Mouse (Mus musculus): Measurements from ENCODE around the gene Gm5134. TPM values are rescaled to one million over a fixed set of nuclear protein-coding genes. Genes with fewer than 3 reads are reported as not detected.

The Gm5134 gene
- polyA plus RNA-seq, 1 experiment from 2014 or later, result not detected

- no peak for ATAC-seq
- peak overlapping the region; percentile 59 for H3K4me3 ChIP-seq (ENCODE audit: low read depth, low read length)
- no peaks in the 10 kb centered on the region for H3K27me3 ChIP-seq (replicated peaks; ENCODE audit: control insufficient read depth, insufficient read depth, low read length)
- H3K9ac ChIP-seq (ENCODE audit: low read depth, low read length), result peak overlapping the region; percentile 62
- peaks cover 12% of the 10 kb centered on the region for H3K36me3 ChIP-seq (ENCODE audit: control insufficient read depth, insufficient read depth)
- H3K4me1 ChIP-seq (replicated peaks; ENCODE audit: control insufficient read depth, insufficient read depth, low read length), result peaks cover 4% of the 10 kb centered on the region; the same call in 1 of the 2 replicates
- no peak for TF ChIP-seq CTCF (IDR thresholded peaks at IDR 0.05; ENCODE audit: low read depth)
- no peak overlapping the region; the same call in 1 of the 2 replicates for H3K27ac ChIP-seq (ENCODE audit: low read depth, low read length)
- H3K9me3 ChIP-seq (ENCODE audit: control insufficient read depth), result no peaks in the 10 kb centered on the region
- H3K4me2 ChIP-seq (replicated peaks; ENCODE audit: low read depth), result peak overlapping the region; percentile 86
- 8% methylated on average over 7 of the region's 7 CpGs for WGBS
These were observed 78.8 kb downstream of the Gm5134 start for GRCm38 (mm10) chr10:76033119-76033455.

- no peak for ATAC-seq
- H3K27me3 ChIP-seq (replicated peaks; ENCODE audit: control insufficient read depth, insufficient read depth, low read length), result no peaks in the 10 kb centered on the region
- no peak overlapping the region for H3K4me3 ChIP-seq (ENCODE audit: low read depth, low read length)
- TF ChIP-seq CTCF (IDR thresholded peaks at IDR 0.05; ENCODE audit: low read depth), result no peak
- no peak overlapping the region for H3K27ac ChIP-seq (ENCODE audit: low read depth, low read length)
- peaks cover 4% of the 10 kb centered on the region; the same call in 1 of the 2 replicates for H3K4me1 ChIP-seq (replicated peaks; ENCODE audit: control insufficient read depth, insufficient read depth, low read length)
- 89% methylated on average over 8 of the region's 8 CpGs for WGBS
- H3K9ac ChIP-seq (ENCODE audit: low read depth, low read length), result no peak overlapping the region
- H3K36me3 ChIP-seq (ENCODE audit: control insufficient read depth, insufficient read depth), result peaks cover 22% of the 10 kb centered on the region
- no peak overlapping the region for H3K4me2 ChIP-seq (replicated peaks; ENCODE audit: low read depth)
- H3K9me3 ChIP-seq (ENCODE audit: control insufficient read depth), result no peaks in the 10 kb centered on the region
These were observed 79.8 kb downstream of the Gm5134 start for GRCm38 (mm10) chr10:76034001-76034600.

GRCm38 (mm10) chr10:76035277-76035676, 81.0 kb downstream of the Gm5134 start:
- no peak for ATAC-seq
- Histone ChIP-seq H3K4me1 (replicated peaks; ENCODE audit: control insufficient read depth, insufficient read depth, low read length) (peaks cover 4% of the 10 kb centered on the region; the same call in 1 of the 2 replicates), H3K4me2 (replicated peaks; ENCODE audit: low read depth) (no peak overlapping the region), H3K9ac (ENCODE audit: low read depth, low read length) (no peak overlapping the region), H3K9me3 (ENCODE audit: control insufficient read depth) (no peaks in the 10 kb centered on the region), H3K4me3 (ENCODE audit: low read depth, low read length) (no peak overlapping the region), H3K36me3 (ENCODE audit: control insufficient read depth, insufficient read depth) (peaks cover 34% of the 10 kb centered on the region), H3K27me3 (replicated peaks; ENCODE audit: control insufficient read depth, insufficient read depth, low read length) (no peaks in the 10 kb centered on the region), H3K27ac (ENCODE audit: low read depth, low read length) (no peak overlapping the region)
- TF ChIP-seq CTCF (IDR thresholded peaks at IDR 0.05; ENCODE audit: low read depth), result no peak

- WGBS, result 93% methylated on average over 5 of the region's 5 CpGs
- no peak for TF ChIP-seq CTCF (IDR thresholded peaks at IDR 0.05; ENCODE audit: low read depth)
- ATAC-seq, result no peak
These were observed 82.6 kb downstream of the Gm5134 start for GRCm38 (mm10) chr10:76036962-76037361.

GRCm38 (mm10) chr10:76045343-76045742, 91.0 kb downstream of the Gm5134 start:
- Histone ChIP-seq H3K4me3 (ENCODE audit: low read depth, low read length) (no peak overlapping the region), H3K27me3 (replicated peaks; ENCODE audit: control insufficient read depth, insufficient read depth, low read length) (no peaks in the 10 kb centered on the region), H3K4me2 (replicated peaks; ENCODE audit: low read depth) (no peak overlapping the region), H3K9ac (ENCODE audit: low read depth, low read length) (no peak overlapping the region), H3K27ac (ENCODE audit: low read depth, low read length) (no peak overlapping the region), H3K9me3 (ENCODE audit: control insufficient read depth) (no peaks in the 10 kb centered on the region), H3K4me1 (replicated peaks; ENCODE audit: control insufficient read depth, insufficient read depth, low read length) (no peaks in the 10 kb centered on the region), H3K36me3 (ENCODE audit: control insufficient read depth, insufficient read depth) (peaks cover 9% of the 10 kb centered on the region)
- no peak for TF ChIP-seq CTCF (IDR thresholded peaks at IDR 0.05; ENCODE audit: low read depth)
- ATAC-seq, result no peak
- 54% methylated on average over 5 of the region's 5 CpGs for WGBS

More at GRCm38 (mm10) chr10:76036962-76037361, 82.6 kb downstream of the Gm5134 start:
- no peak overlapping the region for H3K4me3 ChIP-seq (ENCODE audit: low read depth, low read length)
- no peak overlapping the region for H3K27ac ChIP-seq (ENCODE audit: low read depth, low read length)
- H3K9ac ChIP-seq (ENCODE audit: low read depth, low read length), result no peak overlapping the region
- H3K4me1 ChIP-seq (replicated peaks; ENCODE audit: control insufficient read depth, insufficient read depth, low read length), result peaks cover 4% of the 10 kb centered on the region; the same call in 1 of the 2 replicates
- no peaks in the 10 kb centered on the region for H3K9me3 ChIP-seq (ENCODE audit: control insufficient read depth)
- H3K27me3 ChIP-seq (replicated peaks; ENCODE audit: control insufficient read depth, insufficient read depth, low read length), result no peaks in the 10 kb centered on the region
- H3K4me2 ChIP-seq (replicated peaks; ENCODE audit: low read depth), result no peak overlapping the region
- H3K36me3 ChIP-seq (ENCODE audit: control insufficient read depth, insufficient read depth), result peaks cover 38% of the 10 kb centered on the region

GRCm38 (mm10) chr10:76046754-76047153, 92.4 kb downstream of the Gm5134 start:
- H3K4me1 ChIP-seq (replicated peaks; ENCODE audit: control insufficient read depth, insufficient read depth, low read length), result no peaks in the 10 kb centered on the region
- H3K9ac ChIP-seq (ENCODE audit: low read depth, low read length), result no peak overlapping the region
- no peak for ATAC-seq
- WGBS, result 4% methylated on average over 1 of the region's 1 CpGs
- no peak overlapping the region for H3K4me2 ChIP-seq (replicated peaks; ENCODE audit: low read depth)
- no peak overlapping the region for H3K27ac ChIP-seq (ENCODE audit: low read depth, low read length)
- peaks cover 6% of the 10 kb centered on the region; the same call in 1 of the 2 replicates for H3K36me3 ChIP-seq (ENCODE audit: control insufficient read depth, insufficient read depth)
- no peaks in the 10 kb centered on the region for H3K27me3 ChIP-seq (replicated peaks; ENCODE audit: control insufficient read depth, insufficient read depth, low read length)
- no peak overlapping the region for H3K4me3 ChIP-seq (ENCODE audit: low read depth, low read length)
- no peak for TF ChIP-seq CTCF (IDR thresholded peaks at IDR 0.05; ENCODE audit: low read depth)
- H3K9me3 ChIP-seq (ENCODE audit: control insufficient read depth), result no peaks in the 10 kb centered on the region
